Mouse (Mus musculus): ENCODE data around the gene Alms1. TPM values are rescaled to one million over a fixed set of nuclear protein-coding genes. Genes with fewer than 3 reads are reported as not detected.
"Not testable (repeated sequence)": the region's sequence is repeated elsewhere in the genome, so short reads cannot be mapped to it uniquely, and the experiment has no call there.

Alms1 gene
- polyA plus RNA-seq, 1 experiment from 2014 or later = 8.9 TPM

DNA sequence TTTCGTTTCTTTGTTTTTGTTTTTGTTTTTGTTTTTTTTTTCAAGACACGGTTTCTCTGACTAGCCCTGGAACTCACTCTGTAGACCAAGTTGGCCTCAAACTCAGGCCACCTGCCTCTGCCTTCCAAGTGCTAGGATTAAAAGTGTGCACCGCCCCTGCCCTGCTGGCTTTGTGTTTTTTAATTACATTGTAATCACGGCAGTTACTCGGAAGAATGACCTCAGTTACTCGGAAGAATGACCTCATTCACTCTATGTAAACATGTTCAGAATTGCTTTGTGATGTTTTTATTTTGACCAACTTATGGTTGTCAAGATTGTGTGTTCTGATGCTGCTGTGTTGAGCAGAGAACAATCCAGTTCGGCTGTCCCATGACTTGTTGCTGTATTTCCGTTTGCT lies 45.8 kb downstream of the Alms1 start:
- H3K4me3 ChIP-seq (ENCODE audit: low read depth, low read length) = no peak overlapping the region
- H3K4me2 ChIP-seq (replicated peaks; ENCODE audit: low read depth, low read length) = no peak overlapping the region
- H3K9ac ChIP-seq (replicated peaks; ENCODE audit: low read depth, low read length) = no peak overlapping the region
- no peaks in the 10 kb centered on the region for H3K27me3 ChIP-seq (ENCODE audit: control insufficient read depth, insufficient read depth, low read length)
- ATAC-seq (ENCODE audit: insufficient number of reproducible peaks, insufficient read depth, low FRiP score, low read depth) = no peak
- H3K36me3 ChIP-seq (ENCODE audit: control insufficient read depth, insufficient read depth, low read length) = peaks cover 11% of the 10 kb centered on the region; the same call in 1 of the 2 replicates
- H3K4me1 ChIP-seq (ENCODE audit: control insufficient read depth, insufficient read depth, low read length) = no peaks in the 10 kb centered on the region
- WGBS = 65% methylated on average over 8 of the region's 8 CpGs
- H3K27ac ChIP-seq (ENCODE audit: low read length) = no peak overlapping the region
- no peaks in the 10 kb centered on the region for H3K9me3 ChIP-seq (ENCODE audit: control insufficient read depth, low read depth, low read length)

GRCm38 (mm10) chr6:85653244-85653643 lies 65.9 kb downstream of the Alms1 start:
- Histone ChIP-seq H3K27ac (ENCODE audit: low read length) (no peak overlapping the region), H3K4me1 (ENCODE audit: control insufficient read depth, insufficient read depth, low read length) (no peaks in the 10 kb centered on the region), H3K9me3 (ENCODE audit: control insufficient read depth, low read depth, low read length) (no peaks in the 10 kb centered on the region), H3K36me3 (ENCODE audit: control insufficient read depth, insufficient read depth, low read length) (peaks cover 4% of the 10 kb centered on the region; the same call in 1 of the 2 replicates), H3K4me3 (ENCODE audit: low read depth, low read length) (no peak overlapping the region), H3K4me2 (replicated peaks; ENCODE audit: low read depth, low read length) (no peak overlapping the region), H3K27me3 (ENCODE audit: control insufficient read depth, insufficient read depth, low read length) (no peaks in the 10 kb centered on the region), H3K9ac (replicated peaks; ENCODE audit: low read depth, low read length) (no peak overlapping the region)
- 96% methylated on average over 2 of the region's 2 CpGs for WGBS
- no peak for ATAC-seq (ENCODE audit: insufficient number of reproducible peaks, insufficient read depth, low FRiP score, low read depth)

DNA sequence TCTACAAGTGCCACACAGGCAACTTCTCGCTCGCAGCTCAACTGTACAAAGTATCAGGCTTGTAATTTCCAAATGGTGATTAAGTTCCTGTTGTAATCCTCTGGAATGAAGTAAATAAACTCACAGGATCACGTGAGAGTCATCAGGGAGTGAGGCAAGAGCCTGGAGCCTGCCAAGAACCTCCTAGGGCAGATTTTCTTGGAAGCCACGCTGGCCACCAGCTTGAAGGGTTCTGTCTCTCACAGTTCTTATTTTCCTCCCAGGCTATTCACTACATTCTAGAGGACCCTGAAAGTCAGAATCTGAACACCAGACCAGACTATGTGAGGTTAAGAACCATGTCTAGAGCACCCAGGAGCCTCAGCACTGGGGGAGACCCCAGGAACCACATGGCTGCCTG lies 114.6 kb downstream of the Alms1 start:
- not testable (repeated sequence) for H3K27me3 ChIP-seq (ENCODE audit: control insufficient read depth, insufficient read depth, low read length); H3K36me3 ChIP-seq (ENCODE audit: control insufficient read depth, insufficient read depth, low read length); H3K9ac ChIP-seq (replicated peaks; ENCODE audit: low read depth, low read length); ATAC-seq (ENCODE audit: insufficient number of reproducible peaks, insufficient read depth, low FRiP score, low read depth); H3K4me1 ChIP-seq (ENCODE audit: control insufficient read depth, insufficient read depth, low read length); H3K27ac ChIP-seq (ENCODE audit: low read length); H3K4me3 ChIP-seq (ENCODE audit: low read depth, low read length); H3K9me3 ChIP-seq (ENCODE audit: control insufficient read depth, low read depth, low read length); H3K4me2 ChIP-seq (replicated peaks; ENCODE audit: low read depth, low read length)
- 64% methylated on average over 2 of the region's 4 CpGs for WGBS

DNA sequence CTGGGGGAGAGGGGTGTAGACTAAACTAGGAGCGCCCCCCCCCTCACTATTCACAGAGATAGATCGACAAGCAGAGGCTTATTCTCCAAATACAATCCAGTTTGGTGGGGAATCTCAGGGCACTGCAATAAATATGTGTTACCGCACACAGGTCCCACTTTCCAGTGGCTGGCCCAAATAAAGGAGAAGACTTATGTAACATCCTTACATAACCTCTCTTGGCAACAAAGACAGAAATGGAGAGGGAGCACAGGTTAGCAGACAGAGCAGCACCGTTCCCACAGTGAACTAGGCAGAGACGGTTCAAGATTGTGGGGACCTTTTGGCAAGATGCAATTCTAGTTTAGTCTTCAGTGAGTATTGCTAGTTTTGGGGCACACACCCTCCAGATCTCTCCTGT lies 121.9 kb downstream of the Alms1 start:
- not testable (repeated sequence) for H3K9me3 ChIP-seq (ENCODE audit: control insufficient read depth, low read depth, low read length); H3K27me3 ChIP-seq (ENCODE audit: control insufficient read depth, insufficient read depth, low read length); ATAC-seq (ENCODE audit: insufficient number of reproducible peaks, insufficient read depth, low FRiP score, low read depth); H3K27ac ChIP-seq (ENCODE audit: low read length); H3K4me2 ChIP-seq (replicated peaks; ENCODE audit: low read depth, low read length); H3K4me3 ChIP-seq (ENCODE audit: low read depth, low read length); H3K9ac ChIP-seq (replicated peaks; ENCODE audit: low read depth, low read length); H3K36me3 ChIP-seq (ENCODE audit: control insufficient read depth, insufficient read depth, low read length); H3K4me1 ChIP-seq (ENCODE audit: control insufficient read depth, insufficient read depth, low read length)
- 78% methylated on average over 5 of the region's 5 CpGs for WGBS

GRCm38 (mm10) chr6:85709607-85710006 lies 122.3 kb downstream of the Alms1 start:
- H3K4me3 ChIP-seq (ENCODE audit: low read depth, low read length); H3K9ac ChIP-seq (replicated peaks; ENCODE audit: low read depth, low read length); H3K9me3 ChIP-seq (ENCODE audit: control insufficient read depth, low read depth, low read length); H3K27ac ChIP-seq (ENCODE audit: low read length); H3K4me1 ChIP-seq (ENCODE audit: control insufficient read depth, insufficient read depth, low read length); H3K27me3 ChIP-seq (ENCODE audit: control insufficient read depth, insufficient read depth, low read length); ATAC-seq (ENCODE audit: insufficient number of reproducible peaks, insufficient read depth, low FRiP score, low read depth); H3K4me2 ChIP-seq (replicated peaks; ENCODE audit: low read depth, low read length); H3K36me3 ChIP-seq (ENCODE audit: control insufficient read depth, insufficient read depth, low read length): not testable (repeated sequence)
- 67% methylated on average over 1 of the region's 1 CpGs for WGBS

- H3K27me3 ChIP-seq (ENCODE audit: control insufficient read depth, insufficient read depth, low read length); H3K9me3 ChIP-seq (ENCODE audit: control insufficient read depth, low read depth, low read length); H3K36me3 ChIP-seq (ENCODE audit: control insufficient read depth, insufficient read depth, low read length); H3K4me1 ChIP-seq (ENCODE audit: control insufficient read depth, insufficient read depth, low read length); H3K4me2 ChIP-seq (replicated peaks; ENCODE audit: low read depth, low read length); H3K4me3 ChIP-seq (ENCODE audit: low read depth, low read length); ATAC-seq (ENCODE audit: insufficient number of reproducible peaks, insufficient read depth, low FRiP score, low read depth); H3K27ac ChIP-seq (ENCODE audit: low read length); H3K9ac ChIP-seq (replicated peaks; ENCODE audit: low read depth, low read length): not testable (repeated sequence)
- 73% methylated on average over 9 of the region's 10 CpGs for WGBS
These were observed 125.8 kb downstream of the Alms1 start, which contains the start of gene Nat8f7 for GRCm38 (mm10) chr6:85713105-85713504. Nat8f7 (minus strand) TSS chr6:85713205.

Small RNA genes lying within 50 kb of the gene (microRNA-seq; reads per million reads assigned to microRNA genes)
- not detected for gene Gm27317

Other genes starting within 250 kb of the Alms1 start
- gene Rab11fip5, start 212.9 kb upstream of the Alms1 start, polyA plus RNA-seq (2014; fragmentation: Nextera tagmentation; extraction: Ambion mirVana) = 8.1 and 8.3 TPM in 2 replicates
- not detected in 2 replicates for gene Noto, start 163.6 kb upstream of the Alms1 start, polyA plus RNA-seq (2014; fragmentation: Nextera tagmentation; extraction: Ambion mirVana)
- gene Smyd5, start 155.5 kb upstream of the Alms1 start, polyA plus RNA-seq (2014; fragmentation: Nextera tagmentation; extraction: Ambion mirVana) = 43.6 and 45.8 TPM in 2 replicates
- gene Cct7, start 136.0 kb upstream of the Alms1 start, polyA plus RNA-seq (2014; fragmentation: Nextera tagmentation; extraction: Ambion mirVana) = 433 and 457 TPM in 2 replicates
- gene Pradc1, start 135.6 kb upstream of the Alms1 start, polyA plus RNA-seq (2014; fragmentation: Nextera tagmentation; extraction: Ambion mirVana) = 23.9 and 25.2 TPM in 2 replicates
- 0.36 and 0.42 TPM in 2 replicates for gene Fbxo41, start 84.5 kb upstream of the Alms1 start, polyA plus RNA-seq (2014; fragmentation: Nextera tagmentation; extraction: Ambion mirVana)
- gene Egr4, start 73.9 kb upstream of the Alms1 start, polyA plus RNA-seq (2014; fragmentation: Nextera tagmentation; extraction: Ambion mirVana) = not detected in 2 replicates
- gene Nat8f7, start 125.7 kb downstream of the Alms1 start, polyA plus RNA-seq (2014; fragmentation: Nextera tagmentation; extraction: Ambion mirVana) = not detected in 2 replicates
- not detected in 2 replicates for gene Nat8f3, start 178.2 kb downstream of the Alms1 start, polyA plus RNA-seq (2014; fragmentation: Nextera tagmentation; extraction: Ambion mirVana)
- not detected in 2 replicates for gene Nat8f6, start 233.4 kb downstream of the Alms1 start, polyA plus RNA-seq (2014; fragmentation: Nextera tagmentation; extraction: Ambion mirVana)
- gene Nat8f5, start 233.4 kb downstream of the Alms1 start, polyA plus RNA-seq (2014; fragmentation: Nextera tagmentation; extraction: Ambion mirVana) = not detected in 2 replicates
- gene Nat8, start 244.6 kb downstream of the Alms1 start, polyA plus RNA-seq (2014; fragmentation: Nextera tagmentation; extraction: Ambion mirVana) = not detected in 2 replicates